Mouse (Mus musculus) myocyte (in vitro differentiated cells): ENCODE data around the gene Ankar. TPM values are rescaled to one million over a fixed set of nuclear protein-coding genes. Genes with fewer than 3 reads are reported as not detected.

Experiments
- H3K27me3 ChIP-seq: one replicate; pipeline ENCODE4 v1.6.1; 2011; ENCODE audit not compliant: control insufficient read depth, insufficient read depth, insufficient read length
- H3K36me3 ChIP-seq: one replicate; pipeline ENCODE4 v1.6.1; 2011; ENCODE audit not compliant: control insufficient read depth, insufficient read depth
- H3K4me2 ChIP-seq: one replicate; pipeline ENCODE4 v1.6.1; 2011; ENCODE audit warnings: low read depth, control low read depth
- H3K4me3 ChIP-seq: one replicate; pipeline ENCODE4 v1.5.1; 2011; ENCODE audit warnings: mild to moderate bottlenecking, control low read depth, moderate library complexity
- H3K79me2 ChIP-seq: one replicate; pipeline ENCODE4 v1.6.1; 2011; ENCODE audit not compliant: control insufficient read depth, insufficient read depth
- H3ac ChIP-seq: one replicate; pipeline ENCODE4 v1.6.1; 2011; ENCODE audit not compliant: control insufficient read depth, insufficient read length
- CEBPB ChIP-seq: IDR thresholded peaks from 2 replicates; pipeline ENCODE4 v1.6.1; 2011; ENCODE audit warnings: mild to moderate bottlenecking, moderate library complexity; ENCODE audit not compliant: poor library complexity, insufficient read depth, severe bottlenecking
- E2F4 ChIP-seq: IDR thresholded peaks from one replicate; pipeline ENCODE4 v1.6.1; 2011; ENCODE audit warnings: mild to moderate bottlenecking, control low read depth, moderate library complexity; ENCODE audit not compliant: insufficient read depth
- MAX ChIP-seq: IDR thresholded peaks from one replicate; pipeline ENCODE4 v1.6.1; 2011; ENCODE audit warnings: low read depth, mild to moderate bottlenecking, control low read depth
- MYOD1 ChIP-seq, 3 experiments: IDR thresholded peaks; one replicate each; pipeline ENCODE4 v1.6.1; 2011; ENCODE audit warnings: control low read depth in 2 of 3, low read depth in 2 of 3, mild to moderate bottlenecking in 2 of 3, moderate library complexity in 1 of 3; ENCODE audit not compliant: insufficient read length in 2 of 3, control insufficient read depth in 1 of 3
- MYOG ChIP-seq, 3 experiments: IDR thresholded peaks; one replicate each; pipeline ENCODE4 v1.6.1; 2011; ENCODE audit warnings: control low read depth in 2 of 3, low read depth in 2 of 3, mild to moderate bottlenecking in 2 of 3; ENCODE audit not compliant: insufficient read length in 2 of 3, control insufficient read depth in 1 of 3, insufficient read depth in 1 of 3
- POLR2A ChIP-seq: IDR thresholded peaks from one replicate; pipeline ENCODE4 v1.6.1; 2011; ENCODE audit warnings: low read depth, mild to moderate bottlenecking, control low read depth, moderate library complexity; ENCODE audit not compliant: insufficient read length
- POLR2AphosphoS2 ChIP-seq: IDR thresholded peaks from one replicate; pipeline ENCODE4 v1.6.1; 2011; ENCODE audit warnings: low read depth, control low read depth; ENCODE audit not compliant: insufficient read length
- REST ChIP-seq: IDR thresholded peaks from one replicate; pipeline ENCODE4 v1.6.1; 2011; ENCODE audit warnings: mild to moderate bottlenecking, control low read depth, moderate library complexity; ENCODE audit not compliant: insufficient read depth, insufficient read length
- SRF ChIP-seq: IDR thresholded peaks from one replicate; pipeline ENCODE4 v1.6.1; 2011; ENCODE audit warnings: low read depth; ENCODE audit not compliant: control insufficient read depth, insufficient read length
- TCF12 ChIP-seq: IDR thresholded peaks from one replicate; pipeline ENCODE4 v1.6.1; 2011; ENCODE audit warnings: mild to moderate bottlenecking, control low read depth; ENCODE audit not compliant: poor library complexity, insufficient read depth, severe bottlenecking
- TCF3 ChIP-seq: IDR thresholded peaks from one replicate; pipeline ENCODE4 v1.6.1; 2011; ENCODE audit warnings: low read depth, control low read depth; ENCODE audit not compliant: insufficient read length
- USF1 ChIP-seq: IDR thresholded peaks from one replicate; pipeline ENCODE4 v1.6.1; 2011; ENCODE audit warnings: low read depth, mild to moderate bottlenecking, control low read depth, moderate library complexity
- polyA plus RNA-seq: library from polyadenylated mRNA; unstranded; fragments of >200 nt; fragmentation: generic; extraction: Trizol; gene quantifications from one replicate; pipeline ENCODE4 v1.2.1, GENCODE M21; 2012; ENCODE audit warnings: missing spikeins

Ankar gene
- polyA plus RNA-seq, 1 experiment, result not detected

GRCm38 (mm10) chr1:72595686-72596085 is 104.7 kb downstream of the Ankar start:
- TF ChIP-seq TCF3 (no peak), TCF12 (no peak), MYOD1 (IDR thresholded peaks at IDR 0.05; ENCODE audit: control insufficient read depth in 1 of 3, insufficient read length in 2 of 3, low read depth in 2 of 3) (no peak), MAX (no peak), CEBPB (no peak), POLR2AphosphoS2 (no peak), USF1 (no peak), POLR2A (no peak), REST (no peak), MYOG (IDR thresholded peaks at IDR 0.05; ENCODE audit: control insufficient read depth in 1 of 3, insufficient read depth in 1 of 3, insufficient read length in 2 of 3, low read depth in 2 of 3) (no peak), SRF (no peak), E2F4 (no peak)
- Histone ChIP-seq H3K36me3 (peaks cover 9% of the 10 kb centered on the region), H3K27me3 (no peaks in the 10 kb centered on the region)

GRCm38 (mm10) chr1:72593340-72593951 is 106.9 kb downstream of the Ankar start:
- H3K79me2 ChIP-seq, result no peaks in the 10 kb centered on the region
- TF ChIP-seq MAX (peak; percentile 36), USF1 (peak; percentile 96), MYOD1 (IDR thresholded peaks at IDR 0.05; ENCODE audit: control insufficient read depth in 1 of 3, insufficient read length in 2 of 3, low read depth in 2 of 3) (peak; percentile 75 to 79 (median 76)), TCF3 (peak; percentile 3), POLR2A (no peak), MYOG (IDR thresholded peaks at IDR 0.05; ENCODE audit: control insufficient read depth in 1 of 3, insufficient read depth in 1 of 3, insufficient read length in 2 of 3, low read depth in 2 of 3) (peak in 2 of 3 experiments; percentile 73 to 79), TCF12 (peak; percentile 57), SRF (no peak)
- no peak overlapping the region for H3K4me3 ChIP-seq
- no peaks in the 10 kb centered on the region for H3K27me3 ChIP-seq
- peaks cover 9% of the 10 kb centered on the region for H3K36me3 ChIP-seq
- peak overlapping the region; percentile 69 for H3K4me2 ChIP-seq
- H3ac ChIP-seq, result no peak overlapping the region

More at GRCm38 (mm10) chr1:72595686-72596085, 104.7 kb downstream of the Ankar start:
- H3K4me3 ChIP-seq, result no peak overlapping the region
- no peaks in the 10 kb centered on the region for H3K79me2 ChIP-seq
- H3ac ChIP-seq, result no peak overlapping the region
- H3K4me2 ChIP-seq, result no peak overlapping the region

Other genes starting within 250 kb of the Ankar start
- 0.01 TPM for gene March4, start 163.6 kb downstream of the Ankar start, polyA plus RNA-seq
- 19.1 TPM for gene Smarcal1, start 117.3 kb downstream of the Ankar start, polyA plus RNA-seq
- 2,680 TPM for gene Rpl37a, start 10.7 kb upstream of the Ankar start, polyA plus RNA-seq
- 83.7 TPM for gene Igfbp2, start 123.9 kb upstream of the Ankar start, polyA plus RNA-seq
- gene Igfbp5, start 174.3 kb upstream of the Ankar start, polyA plus RNA-seq, result 691 TPM